Mouse (Mus musculus): ENCODE data around the gene Lbhd1. TPM values are rescaled to one million over a fixed set of nuclear protein-coding genes. Genes with fewer than 3 reads are reported as not detected.

Gene Lbhd1
- polyA plus RNA-seq, 1 experiment from 2014 or later, result 2.4 TPM

Other genes starting within 250 kb of the Lbhd1 start
- gene Chrm1, start 219.9 kb upstream of the Lbhd1 start, polyA plus RNA-seq (2014; fragmentation: Illumina TruSeq; extraction: RNeasy Lipid Tissue Mini Kit (QIAGEN cat#74804); ENCODE audit: low read depth, low replicate concordance), result 0.06 TPM
- 327 TPM for gene Slc3a2, start 160.4 kb upstream of the Lbhd1 start, polyA plus RNA-seq (2014; fragmentation: Illumina TruSeq; extraction: RNeasy Lipid Tissue Mini Kit (QIAGEN cat#74804); ENCODE audit: low read depth, low replicate concordance)
- gene Wdr74, start 147.9 kb upstream of the Lbhd1 start, polyA plus RNA-seq (2014; fragmentation: Illumina TruSeq; extraction: RNeasy Lipid Tissue Mini Kit (QIAGEN cat#74804); ENCODE audit: low read depth, low replicate concordance), result 31.3 TPM
- gene 1700092M07Rik, start 143.0 kb upstream of the Lbhd1 start, polyA plus RNA-seq (2014; fragmentation: Illumina TruSeq; extraction: RNeasy Lipid Tissue Mini Kit (QIAGEN cat#74804); ENCODE audit: low read depth, low replicate concordance), result 12.2 TPM
- 114 TPM for gene Stx5a, start 142.3 kb upstream of the Lbhd1 start, polyA plus RNA-seq (2014; fragmentation: Illumina TruSeq; extraction: RNeasy Lipid Tissue Mini Kit (QIAGEN cat#74804); ENCODE audit: low read depth, low replicate concordance)
- gene Nxf1, start 126.7 kb upstream of the Lbhd1 start, polyA plus RNA-seq (2014; fragmentation: Illumina TruSeq; extraction: RNeasy Lipid Tissue Mini Kit (QIAGEN cat#74804); ENCODE audit: low read depth, low replicate concordance), result 150 TPM
- gene Tmem223, start 112.7 kb upstream of the Lbhd1 start, polyA plus RNA-seq (2014; fragmentation: Illumina TruSeq; extraction: RNeasy Lipid Tissue Mini Kit (QIAGEN cat#74804); ENCODE audit: low read depth, low replicate concordance), result 77.8 TPM
- gene Tmem179b, start 109.3 kb upstream of the Lbhd1 start, polyA plus RNA-seq (2014; fragmentation: Illumina TruSeq; extraction: RNeasy Lipid Tissue Mini Kit (QIAGEN cat#74804); ENCODE audit: low read depth, low replicate concordance), result 54.7 TPM
- gene Taf6l, start 97.3 kb upstream of the Lbhd1 start, polyA plus RNA-seq (2014; fragmentation: Illumina TruSeq; extraction: RNeasy Lipid Tissue Mini Kit (QIAGEN cat#74804); ENCODE audit: low read depth, low replicate concordance), result 12.1 TPM
- gene Polr2g, start 85.2 kb upstream of the Lbhd1 start, polyA plus RNA-seq (2014; fragmentation: Illumina TruSeq; extraction: RNeasy Lipid Tissue Mini Kit (QIAGEN cat#74804); ENCODE audit: low read depth, low replicate concordance), result 104 TPM
- 3.0 TPM for gene Zbtb3, start 81.2 kb upstream of the Lbhd1 start, polyA plus RNA-seq (2014; fragmentation: Illumina TruSeq; extraction: RNeasy Lipid Tissue Mini Kit (QIAGEN cat#74804); ENCODE audit: low read depth, low replicate concordance)
- 29.3 TPM for gene Ttc9c, start 64.4 kb upstream of the Lbhd1 start, polyA plus RNA-seq (2014; fragmentation: Illumina TruSeq; extraction: RNeasy Lipid Tissue Mini Kit (QIAGEN cat#74804); ENCODE audit: low read depth, low replicate concordance)
- gene Hnrnpul2, start 63.7 kb upstream of the Lbhd1 start, polyA plus RNA-seq (2014; fragmentation: Illumina TruSeq; extraction: RNeasy Lipid Tissue Mini Kit (QIAGEN cat#74804); ENCODE audit: low read depth, low replicate concordance), result 84.2 TPM
- gene AC129217.1, start 54.0 kb upstream of the Lbhd1 start, polyA plus RNA-seq (2014; fragmentation: Illumina TruSeq; extraction: RNeasy Lipid Tissue Mini Kit (QIAGEN cat#74804); ENCODE audit: low read depth, low replicate concordance), result not detected
- gene Bscl2, start 46.3 kb upstream of the Lbhd1 start, polyA plus RNA-seq (2014; fragmentation: Illumina TruSeq; extraction: RNeasy Lipid Tissue Mini Kit (QIAGEN cat#74804); ENCODE audit: low read depth, low replicate concordance), result 161 TPM
- gene Gng3, start 44.5 kb upstream of the Lbhd1 start, polyA plus RNA-seq (2014; fragmentation: Illumina TruSeq; extraction: RNeasy Lipid Tissue Mini Kit (QIAGEN cat#74804); ENCODE audit: low read depth, low replicate concordance), result 0.31 TPM
- 12.1 TPM for gene Lrrn4cl, start 33.0 kb upstream of the Lbhd1 start, polyA plus RNA-seq (2014; fragmentation: Illumina TruSeq; extraction: RNeasy Lipid Tissue Mini Kit (QIAGEN cat#74804); ENCODE audit: low read depth, low replicate concordance)
- gene Ubxn1, start 12.2 kb upstream of the Lbhd1 start, polyA plus RNA-seq (2014; fragmentation: Illumina TruSeq; extraction: RNeasy Lipid Tissue Mini Kit (QIAGEN cat#74804); ENCODE audit: low read depth, low replicate concordance), result 150 TPM
- 57.7 TPM for gene Uqcc3, start 2.8 kb upstream of the Lbhd1 start, polyA plus RNA-seq (2014; fragmentation: Illumina TruSeq; extraction: RNeasy Lipid Tissue Mini Kit (QIAGEN cat#74804); ENCODE audit: low read depth, low replicate concordance)
- gene Gm49403, start 198 bp downstream of the Lbhd1 start, polyA plus RNA-seq (2014; fragmentation: Illumina TruSeq; extraction: RNeasy Lipid Tissue Mini Kit (QIAGEN cat#74804); ENCODE audit: low read depth, low replicate concordance), result not detected
- 60.0 TPM for gene 1810009A15Rik, start 5.1 kb downstream of the Lbhd1 start, polyA plus RNA-seq (2014; fragmentation: Illumina TruSeq; extraction: RNeasy Lipid Tissue Mini Kit (QIAGEN cat#74804); ENCODE audit: low read depth, low replicate concordance)
- not detected for gene Gm49416, start 5.2 kb downstream of the Lbhd1 start, polyA plus RNA-seq (2014; fragmentation: Illumina TruSeq; extraction: RNeasy Lipid Tissue Mini Kit (QIAGEN cat#74804); ENCODE audit: low read depth, low replicate concordance)
- gene Ints5, start 9.3 kb downstream of the Lbhd1 start, polyA plus RNA-seq (2014; fragmentation: Illumina TruSeq; extraction: RNeasy Lipid Tissue Mini Kit (QIAGEN cat#74804); ENCODE audit: low read depth, low replicate concordance), result 12.0 TPM
- gene Ganab, start 14.3 kb downstream of the Lbhd1 start, polyA plus RNA-seq (2014; fragmentation: Illumina TruSeq; extraction: RNeasy Lipid Tissue Mini Kit (QIAGEN cat#74804); ENCODE audit: low read depth, low replicate concordance), result 130 TPM
- 54.1 TPM for gene B3gat3, start 36.6 kb downstream of the Lbhd1 start, polyA plus RNA-seq (2014; fragmentation: Illumina TruSeq; extraction: RNeasy Lipid Tissue Mini Kit (QIAGEN cat#74804); ENCODE audit: low read depth, low replicate concordance)
- 6.2 TPM for gene Rom1, start 45.6 kb downstream of the Lbhd1 start, polyA plus RNA-seq (2014; fragmentation: Illumina TruSeq; extraction: RNeasy Lipid Tissue Mini Kit (QIAGEN cat#74804); ENCODE audit: low read depth, low replicate concordance)
- gene Eml3, start 45.8 kb downstream of the Lbhd1 start, polyA plus RNA-seq (2014; fragmentation: Illumina TruSeq; extraction: RNeasy Lipid Tissue Mini Kit (QIAGEN cat#74804); ENCODE audit: low read depth, low replicate concordance), result 35.3 TPM
- 71.9 TPM for gene Mta2, start 58.1 kb downstream of the Lbhd1 start, polyA plus RNA-seq (2014; fragmentation: Illumina TruSeq; extraction: RNeasy Lipid Tissue Mini Kit (QIAGEN cat#74804); ENCODE audit: low read depth, low replicate concordance)
- gene Tut1, start 70.1 kb downstream of the Lbhd1 start, polyA plus RNA-seq (2014; fragmentation: Illumina TruSeq; extraction: RNeasy Lipid Tissue Mini Kit (QIAGEN cat#74804); ENCODE audit: low read depth, low replicate concordance), result 17.4 TPM
- gene Eef1g, start 83.3 kb downstream of the Lbhd1 start, polyA plus RNA-seq (2014; fragmentation: Illumina TruSeq; extraction: RNeasy Lipid Tissue Mini Kit (QIAGEN cat#74804); ENCODE audit: low read depth, low replicate concordance), result 409 TPM
- gene Ahnak, start 105.6 kb downstream of the Lbhd1 start, polyA plus RNA-seq (2014; fragmentation: Illumina TruSeq; extraction: RNeasy Lipid Tissue Mini Kit (QIAGEN cat#74804); ENCODE audit: low read depth, low replicate concordance), result 114 TPM
- gene Scgb1a1, start 204.2 kb downstream of the Lbhd1 start, polyA plus RNA-seq (2014; fragmentation: Illumina TruSeq; extraction: RNeasy Lipid Tissue Mini Kit (QIAGEN cat#74804); ENCODE audit: low read depth, low replicate concordance), result not detected